Mouse (Mus musculus) neural tube, postnatal 0 days (tissue): ENCODE measurements around the gene Sec16a. TPM values are rescaled to one million over a fixed set of nuclear protein-coding genes. Genes with fewer than 3 reads are reported as not detected.

Experiments used
- microRNA-seq: library from miRNA; unstranded; fragments of <30 nt; microRNA quantifications from one replicate; pipeline ENCODE4, GENCODE M21; 2016
- polyA plus RNA-seq: library from polyadenylated mRNA; unstranded; fragments of >200 nt; fragmentation: Nextera tagmentation; extraction: Ambion mirVana; gene quantifications from 2 replicates; pipeline ENCODE4 v1.2.1, GENCODE M21; 2015

The Sec16a gene
- polyA plus RNA-seq = 11.5 and 12.7 TPM in 2 replicates

GRCm38 (mm10) chr2:26444946-26445665 lies at the start of gene Sec16a:
Gene Sec16a, minus strand, starts transcription at chr2:26445216.

GRCm38 (mm10) chr2:26408515-26409356 lies 36.3 kb downstream of the Sec16a start, which contains the start of gene Inpp5e:
Gene Inpp5e, minus strand, starts transcription at chr2:26409203.

DNA sequence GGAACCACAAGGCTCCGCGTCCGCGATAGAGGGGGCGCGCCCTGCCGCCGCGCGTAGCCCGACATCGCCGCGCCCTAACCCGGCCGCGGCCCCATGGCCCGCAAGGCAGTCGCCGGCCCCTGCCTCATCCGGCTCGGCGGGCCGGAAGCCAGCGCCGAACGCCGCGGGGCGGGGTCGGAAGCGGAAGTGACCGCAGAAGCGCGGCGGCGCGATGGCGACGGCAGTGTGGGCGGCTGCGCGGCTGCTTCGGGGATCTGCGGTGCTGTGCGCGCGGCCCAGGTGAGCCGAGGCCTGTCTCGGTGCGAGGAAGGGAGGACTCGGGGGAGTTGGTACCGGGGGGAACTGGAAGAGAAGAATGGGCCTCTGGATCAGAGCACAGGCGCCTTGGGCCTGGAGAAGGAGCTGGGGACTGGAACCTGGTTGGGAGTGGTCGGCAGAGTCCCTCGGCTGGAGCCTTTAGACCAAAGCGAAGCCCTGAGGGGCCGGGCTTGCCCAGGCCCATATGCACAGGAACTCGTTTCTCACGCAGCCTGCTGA lies 55.8 kb downstream of the Sec16a start, which contains the start of the genes Entr1 and Pmpca:
TSS of gene Entr1 (minus strand) at position 163 of the 537 bp plus-strand sequence.
TSS of gene Pmpca (plus strand) at position 186 of the 537 bp plus-strand sequence.

DNA sequence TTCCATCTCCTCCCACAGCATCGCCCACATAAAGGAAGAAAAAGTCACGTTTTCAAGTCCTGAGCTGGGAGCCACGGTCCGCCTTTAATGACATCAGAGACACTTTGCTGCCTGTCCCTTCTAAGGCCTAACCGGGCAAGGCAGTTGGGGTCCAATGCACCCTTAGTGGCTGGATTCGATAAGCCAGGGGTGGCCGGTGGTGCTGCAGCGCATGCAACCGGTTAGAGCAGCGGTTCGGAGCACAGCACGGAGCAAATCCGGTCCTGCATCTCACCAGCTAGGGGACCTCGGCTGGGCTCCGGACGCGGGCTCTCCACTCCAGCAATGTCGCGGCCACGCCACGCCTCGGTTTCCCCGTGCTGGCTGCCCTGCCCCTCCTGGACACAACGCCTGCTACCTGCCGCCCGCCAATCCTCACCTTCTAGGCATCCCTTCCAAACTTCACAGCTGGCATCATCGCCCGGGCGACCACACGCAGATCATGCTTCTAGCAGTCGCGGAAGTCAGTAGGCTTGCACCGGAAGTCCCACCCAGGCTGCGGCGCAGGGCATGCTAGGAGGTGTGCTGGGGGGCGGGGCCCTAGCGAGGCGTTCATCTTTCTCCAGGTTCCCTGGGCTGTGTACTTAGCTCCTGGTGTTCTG lies 64.8 kb downstream of the Sec16a start, which contains the start of gene Snapc4:
TSS of gene Snapc4 (minus strand) at position 523 of the 641 bp plus-strand sequence.

DNA sequence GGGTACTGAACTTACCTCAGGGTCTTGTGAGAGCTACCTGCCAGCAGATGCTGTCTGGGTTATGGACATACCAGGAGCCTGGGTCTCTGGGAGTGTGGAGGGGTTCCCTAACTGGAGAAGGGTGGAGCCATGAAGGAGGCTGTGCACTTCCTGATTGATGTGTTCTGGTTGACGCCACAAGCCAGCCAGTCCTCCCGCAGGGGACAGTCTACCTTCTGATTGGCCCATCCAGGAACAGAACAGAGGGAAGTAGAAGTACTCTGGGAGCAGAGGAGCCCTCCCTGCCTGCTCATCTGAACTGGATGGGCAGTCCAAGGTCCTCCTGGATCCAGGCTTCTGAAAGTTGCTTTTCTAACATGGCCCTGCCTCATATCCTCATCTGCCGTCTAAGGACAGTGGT lies 84.2 kb downstream of the Sec16a start, which contains the start of gene Card9:
TSS of gene Card9 (minus strand) at position 147 of the 400 bp plus-strand sequence.

Small RNA genes within 50 kb of the gene (microRNA-seq; reads per million reads assigned to microRNA genes)
- gene Mir6996 = 1.2 reads per million

Other genes starting within 250 kb of the Sec16a start
- gene Lhx3, start 236.9 kb downstream of the Sec16a start, polyA plus RNA-seq = 3.8 and 5.2 TPM in 2 replicates
- 12.2 and 13.2 TPM in 2 replicates for gene Qsox2, start 207.7 kb downstream of the Sec16a start, polyA plus RNA-seq
- 0.10 and 0.18 TPM in 2 replicates for gene Ccdc187, start 150.7 kb downstream of the Sec16a start, polyA plus RNA-seq
- gene Gpsm1, start 129.7 kb downstream of the Sec16a start, polyA plus RNA-seq = 114 and 134 TPM in 2 replicates
- gene Dnlz, start 93.1 kb downstream of the Sec16a start, polyA plus RNA-seq = 28.5 and 29.0 TPM in 2 replicates
- gene Card9, start 84.3 kb downstream of the Sec16a start, polyA plus RNA-seq = 1.5 and 2.4 TPM in 2 replicates
- gene Snapc4, start 64.6 kb downstream of the Sec16a start, polyA plus RNA-seq = 22.5 and 33.1 TPM in 2 replicates
- gene Entr1, start 55.9 kb downstream of the Sec16a start, polyA plus RNA-seq = 131 and 145 TPM in 2 replicates
- 82.0 and 91.0 TPM in 2 replicates for gene Pmpca, start 55.9 kb downstream of the Sec16a start, polyA plus RNA-seq
- gene Inpp5e, start 36.0 kb downstream of the Sec16a start, polyA plus RNA-seq = 16.3 and 18.7 TPM in 2 replicates
- 9.1 and 10.9 TPM in 2 replicates for gene Notch1, start 71.4 kb upstream of the Sec16a start, polyA plus RNA-seq
- gene Egfl7, start 134.8 kb upstream of the Sec16a start, polyA plus RNA-seq = 68.9 and 76.0 TPM in 2 replicates
- not detected in 2 replicates for gene Gm20532, start 141.4 kb upstream of the Sec16a start, polyA plus RNA-seq
- 8.2 and 8.4 TPM in 2 replicates for gene Agpat2, start 159.2 kb upstream of the Sec16a start, polyA plus RNA-seq
- gene Fam69b, start 183.2 kb upstream of the Sec16a start, polyA plus RNA-seq = 148 and 150 TPM in 2 replicates
- gene Lcn4, start 226.1 kb upstream of the Sec16a start, polyA plus RNA-seq = not detected in 2 replicates